Mouse (Mus musculus) cortical plate, adult 2 months (tissue): Measurements from ENCODE around the gene Cemip.

Experiments used
- CTCF ChIP-seq: fragments of 200-500 bp; IDR thresholded peaks from 2 replicates; pipeline ENCODE4 v1.5.1; 2011; ENCODE audit warnings: mild to moderate bottlenecking, control low read depth, low read length; ENCODE audit not compliant: insufficient read depth; ENCODE audit errors: extremely low read depth
- POLR2A ChIP-seq: fragments of 200-500 bp; IDR thresholded peaks from 2 replicates; pipeline ENCODE4 v1.6.1; 2011; ENCODE audit warnings: mild to moderate bottlenecking, low read length, control low read depth; ENCODE audit not compliant: insufficient read depth; ENCODE audit errors: extremely low read depth

DNA sequence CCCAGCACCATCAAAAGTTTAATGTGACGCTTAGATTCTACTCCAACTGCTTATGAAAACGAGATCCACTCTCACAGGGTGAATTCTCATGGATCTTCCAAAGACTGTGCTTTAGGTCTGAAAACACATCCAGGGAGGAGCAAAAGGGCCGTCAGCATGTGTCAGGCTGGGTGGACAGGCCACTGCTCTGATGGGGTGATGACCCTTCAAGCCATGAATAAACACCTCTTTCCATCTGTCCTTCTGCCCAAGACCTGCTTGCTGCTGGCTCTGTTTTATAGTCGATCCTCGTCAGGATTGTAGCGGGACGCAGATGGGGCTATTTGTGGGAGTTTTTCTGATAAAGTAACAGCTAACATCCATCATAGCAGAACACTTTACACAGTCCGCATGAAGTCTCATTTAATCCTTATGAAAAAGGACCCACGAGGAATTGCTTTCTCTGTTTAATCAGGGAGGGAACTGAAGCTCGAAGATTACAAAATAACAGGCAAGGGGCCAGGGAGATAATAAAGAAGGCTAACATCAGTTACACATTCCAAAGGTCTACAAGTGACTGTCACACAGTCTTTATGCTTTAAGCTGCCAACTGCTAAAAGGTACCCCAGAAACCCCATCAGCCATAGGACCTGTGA lies 25.5 kb upstream of the Cemip start:
- TF ChIP-seq CTCF, result no peak
- no peak for TF ChIP-seq POLR2A
